Mouse (Mus musculus) T-helper 17 cell (primary cell): ENCODE data around the gene Mtmr3.

Source experiments
- in situ Hi-C, 2 experiments: fragments of 300-600 bp; cut with MboI, MseI; formaldehyde crosslinking; loops; 1 replicate in 1 of 2; 2 replicates in 1 of 2; pipeline ENCODE4 v1.15.1; 2025; ENCODE audit warnings: high pct_unique_total_duplicates in 2 of 2

Gene Mtmr3

DNA sequence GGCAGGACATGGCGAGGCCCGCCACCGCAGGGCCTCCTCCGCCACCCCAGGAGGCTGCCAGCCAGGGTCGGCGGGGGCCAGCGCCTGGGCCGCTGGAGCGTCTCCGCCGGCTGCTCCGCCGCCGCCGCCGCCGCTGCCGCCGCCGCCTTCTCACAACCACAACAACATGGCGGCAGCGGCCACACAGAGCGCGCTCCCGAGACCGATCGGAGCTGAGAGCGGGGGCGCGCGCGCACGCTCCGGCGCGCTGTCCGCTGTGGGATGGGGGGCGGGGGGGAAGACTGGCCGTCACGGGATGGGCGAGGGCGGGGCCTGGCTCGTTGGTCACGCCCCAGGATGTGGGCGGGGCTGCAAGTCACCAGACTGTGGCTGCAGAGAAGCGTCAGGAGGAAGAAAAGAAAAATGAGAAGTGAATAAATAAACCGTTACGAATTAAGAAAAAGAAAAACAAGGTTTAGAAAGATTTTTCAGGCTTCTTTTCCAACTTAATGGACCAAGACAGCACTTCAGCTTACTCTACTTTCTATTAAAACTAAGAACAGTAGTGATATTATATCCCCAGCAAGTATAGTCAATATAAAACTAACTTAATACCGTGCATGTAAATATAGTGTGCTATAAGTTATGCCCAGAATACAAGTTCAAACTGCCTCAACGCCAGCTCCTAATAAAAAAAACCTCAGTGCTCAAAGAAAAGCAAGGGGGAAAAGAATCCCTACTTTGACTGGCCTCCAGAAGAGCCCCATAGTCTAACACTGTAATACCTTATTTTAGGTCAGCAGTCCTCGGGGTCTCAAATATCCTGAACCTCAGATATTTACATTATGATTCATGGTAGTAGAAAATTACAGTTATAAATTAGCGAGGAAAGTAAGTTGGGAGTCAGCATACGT is at the start of gene Mtmr3:
Mtmr3 (minus strand) TSS at position 256 of the 893 bp plus-strand sequence.
- in situ Hi-C loops = no loop called here

- in situ Hi-C loops = no loop called here
Measured at GRCm38 (mm10) chr11:4643722-4644121, 49.1 kb upstream of the Mtmr3 start.

DNA sequence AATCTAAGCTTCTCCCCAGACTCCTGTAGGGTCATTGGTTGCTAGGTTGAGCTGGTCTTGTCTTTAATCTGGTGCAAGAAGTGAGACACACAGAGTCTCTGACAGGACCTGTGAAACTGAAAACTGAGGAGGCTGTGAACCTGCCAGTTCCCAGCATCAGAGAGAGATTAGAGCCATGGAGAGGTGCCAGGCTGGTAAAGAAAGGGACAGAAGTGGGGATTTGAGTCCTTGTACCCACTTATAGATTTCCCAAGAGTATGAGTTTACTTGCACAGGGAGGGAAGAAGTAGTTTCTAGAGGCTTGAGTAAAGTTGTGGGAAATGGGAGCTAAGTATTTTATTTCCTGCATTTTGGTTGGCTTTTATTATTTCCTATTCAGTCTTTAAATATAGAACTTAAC is 46.5 kb upstream of the Mtmr3 start:
- in situ Hi-C loops = no loop called here

DNA sequence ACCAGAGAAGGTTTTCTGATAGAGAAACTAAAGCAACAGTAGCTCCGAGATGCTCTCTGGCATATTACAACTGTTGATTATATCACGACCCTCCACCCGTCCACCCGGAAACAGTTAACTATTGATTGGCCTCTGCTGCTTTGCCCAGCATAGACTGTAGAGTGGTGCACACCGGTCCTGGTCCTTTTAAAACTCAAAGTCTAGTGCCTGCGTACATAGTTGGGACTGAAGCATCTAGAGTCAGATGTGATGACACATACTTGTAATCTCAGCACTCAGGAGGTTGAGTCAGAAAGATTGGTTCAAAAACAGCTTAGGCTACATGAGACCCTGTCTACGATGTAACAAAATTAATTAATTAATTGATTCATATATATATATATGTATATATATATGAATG is 43.6 kb upstream of the Mtmr3 start:
- in situ Hi-C loops = no loop called here

- in situ Hi-C loops = no loop called here
Measured at GRCm38 (mm10) chr11:4637534-4638234, 43.0 kb upstream of the Mtmr3 start, which contains the start of gene Ascc2. Gene Ascc2 (plus strand): TSS chr11:4637747.

DNA sequence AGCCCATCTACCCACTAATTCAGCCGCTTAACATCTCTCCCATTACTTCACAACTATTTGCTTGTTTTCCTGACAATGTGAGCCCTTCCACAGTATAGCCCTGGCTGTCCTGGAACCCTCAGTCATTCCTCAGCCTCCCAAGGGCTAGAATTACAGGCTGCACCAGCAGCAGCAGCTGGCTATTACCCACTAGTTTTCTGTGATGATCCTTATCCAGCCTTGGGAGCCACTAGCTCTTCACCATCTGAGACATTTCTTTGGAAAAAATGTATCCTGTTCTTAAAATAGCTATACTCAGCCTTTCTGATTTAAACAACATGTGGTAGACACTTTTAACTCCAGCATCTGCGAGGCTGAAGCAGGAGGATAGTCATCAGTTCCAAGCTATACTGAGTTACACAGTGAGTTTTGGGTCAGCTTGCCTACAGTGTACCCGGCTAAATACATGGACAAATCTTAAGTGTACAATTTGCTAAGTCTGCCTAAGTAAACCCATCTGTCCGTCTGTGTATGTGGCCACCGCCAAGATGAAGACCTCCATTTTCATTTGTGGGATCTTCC is 42.2 kb upstream of the Mtmr3 start:
- in situ Hi-C loops = no loop called here

- in situ Hi-C loops = no loop called here
Measured at GRCm38 (mm10) chr11:4634395-4634794, 39.7 kb upstream of the Mtmr3 start.

DNA sequence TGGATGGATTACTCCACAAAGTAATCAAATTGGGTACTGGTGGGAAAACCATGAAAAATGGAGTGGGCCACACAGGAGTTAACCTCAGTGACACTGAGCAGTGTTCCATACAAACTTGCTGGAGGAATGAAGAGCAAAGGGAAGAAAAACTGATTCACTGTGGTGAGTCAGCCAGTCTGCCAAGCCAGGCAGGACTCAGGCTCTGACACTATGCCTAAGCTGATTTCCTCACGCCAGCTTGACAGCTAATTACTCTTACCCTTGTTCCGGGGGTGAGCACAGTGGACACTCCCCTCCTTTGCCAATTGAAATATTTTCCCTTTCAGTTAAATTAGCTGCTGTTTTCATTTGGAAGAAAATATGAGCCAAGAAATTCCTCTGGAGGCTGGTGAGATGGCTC is 38.8 kb upstream of the Mtmr3 start:
- in situ Hi-C loops = no loop called here

DNA sequence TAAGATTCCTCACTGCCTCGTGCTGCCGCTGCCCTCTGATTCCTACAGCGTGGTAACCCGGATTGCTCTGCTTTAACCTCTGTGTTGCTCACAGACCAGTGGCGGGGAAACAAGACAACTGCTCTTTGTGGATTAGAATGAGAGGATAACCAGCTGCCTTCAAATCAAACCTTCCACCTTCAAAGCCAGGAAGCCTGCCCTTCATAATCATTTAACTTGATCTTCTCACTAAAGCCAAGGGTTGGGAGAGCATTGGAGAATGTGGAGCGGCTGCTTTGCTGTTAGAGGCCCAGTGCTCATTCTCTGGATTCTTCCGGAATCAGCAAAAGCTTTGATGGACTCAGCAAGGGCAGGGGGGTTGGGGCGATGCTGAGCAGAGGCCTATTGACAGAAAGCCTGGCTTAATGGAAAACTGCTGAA is 35.2 kb upstream of the Mtmr3 start:
- in situ Hi-C loops = no loop called here

GRCm38 (mm10) chr11:4627636-4628035 is 33.0 kb upstream of the Mtmr3 start:
- in situ Hi-C loops = no loop called here

DNA sequence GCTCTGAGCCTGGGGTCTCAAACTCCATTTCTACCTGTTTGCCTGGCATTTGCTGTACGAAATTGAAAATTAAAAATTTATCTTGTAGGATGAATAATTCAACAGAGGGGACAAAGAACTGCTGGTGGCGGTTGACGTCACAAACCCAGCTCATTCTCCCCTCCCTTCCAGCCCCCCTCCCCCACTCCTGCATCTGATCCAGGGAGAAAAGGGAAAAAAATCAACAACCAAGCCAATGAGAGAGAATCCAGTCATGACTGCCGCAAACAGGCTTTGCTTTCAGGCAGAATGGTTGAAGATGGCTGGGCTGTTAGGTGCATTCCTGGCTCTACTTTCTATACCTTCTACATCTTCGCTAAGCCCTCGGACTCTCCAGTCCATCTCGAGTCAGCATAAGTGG is 31.3 kb upstream of the Mtmr3 start:
- in situ Hi-C loops = no loop called here

- in situ Hi-C loops = no loop called here
Measured at GRCm38 (mm10) chr11:4622997-4623396, 28.3 kb upstream of the Mtmr3 start.

DNA sequence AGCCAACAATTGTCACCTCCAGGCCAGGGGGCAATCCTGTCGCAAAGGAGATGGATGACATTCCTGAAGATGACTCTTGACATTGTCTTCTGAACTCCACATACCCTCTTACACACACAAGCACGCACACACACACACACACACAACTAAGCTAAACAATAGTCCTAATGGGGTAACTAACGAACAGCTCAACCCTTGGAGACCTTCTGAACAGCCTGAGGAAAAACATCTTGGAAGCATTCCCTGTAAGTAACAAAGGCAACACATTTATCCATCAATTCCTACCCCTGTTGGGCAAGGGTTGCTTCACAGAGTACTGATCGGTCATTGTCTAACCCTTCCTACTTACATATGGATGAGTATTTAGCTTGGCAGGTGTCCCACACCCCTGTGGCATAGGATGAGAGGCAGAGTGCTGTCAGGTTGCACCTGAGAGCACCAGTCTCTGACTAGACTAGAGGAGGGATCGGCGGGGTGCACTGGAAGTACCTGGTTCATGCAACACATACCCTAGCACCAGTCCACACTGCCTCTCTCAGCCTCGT is 27.9 kb upstream of the Mtmr3 start:
- in situ Hi-C loops = no loop called here

- in situ Hi-C loops = no loop called here
Measured at GRCm38 (mm10) chr11:4621866-4622265, 27.2 kb upstream of the Mtmr3 start.

DNA sequence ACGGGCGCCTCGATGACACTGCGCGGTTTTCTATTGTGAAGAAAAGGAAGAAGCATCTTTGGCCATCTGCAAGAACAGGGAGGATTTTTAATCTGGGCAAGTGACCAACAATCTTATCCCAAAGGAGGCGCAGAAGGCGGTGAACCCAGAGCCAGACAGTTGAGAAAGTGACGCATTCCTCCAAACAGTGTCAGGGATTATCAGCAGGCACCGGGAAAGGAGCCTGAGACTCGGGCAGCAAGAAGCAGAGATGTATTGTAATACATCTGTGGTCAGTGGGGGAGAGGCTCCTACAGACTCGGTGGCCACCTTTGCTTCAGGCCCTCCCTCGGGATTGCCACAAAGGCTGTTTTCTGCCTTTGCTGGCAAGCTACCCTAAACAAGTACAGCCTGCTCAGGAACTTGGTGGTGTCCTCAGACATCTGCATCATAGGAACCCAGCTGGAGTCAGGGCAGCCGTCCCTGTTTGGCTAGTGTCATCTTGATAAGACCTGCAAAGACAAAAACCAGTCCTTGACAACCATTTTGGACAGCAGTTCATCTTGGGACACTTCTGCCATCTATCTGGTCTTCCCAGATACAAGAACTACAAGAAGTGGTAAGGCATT is 25.9 kb upstream of the Mtmr3 start:
- in situ Hi-C loops = no loop called here

- in situ Hi-C loops = no loop called here
Measured at GRCm38 (mm10) chr11:4620017-4620485, 25.4 kb upstream of the Mtmr3 start, which contains the start of gene Gm11032. Gene Gm11032 (plus strand): TSS chr11:4620067.

DNA sequence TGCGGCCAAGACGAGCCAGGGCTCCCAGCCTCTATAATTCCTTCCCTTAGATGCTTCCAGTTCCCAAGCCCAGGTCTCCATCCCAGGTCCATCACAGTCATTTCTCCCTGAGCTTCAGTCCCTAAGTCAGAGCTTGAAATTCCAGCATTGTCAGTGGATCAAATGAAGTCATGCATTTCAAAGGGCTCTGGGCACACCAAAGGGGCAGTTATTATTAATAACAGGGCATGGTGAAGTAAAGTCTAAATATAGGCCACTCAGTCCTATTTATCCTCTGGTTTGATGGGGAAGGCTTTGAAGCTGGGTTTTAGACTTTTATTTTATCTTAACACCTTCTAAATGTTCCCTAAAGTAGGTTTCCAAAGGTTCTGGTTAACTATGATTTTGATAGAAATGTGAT is 17.2 kb upstream of the Mtmr3 start:
- in situ Hi-C loops = no loop called here

DNA sequence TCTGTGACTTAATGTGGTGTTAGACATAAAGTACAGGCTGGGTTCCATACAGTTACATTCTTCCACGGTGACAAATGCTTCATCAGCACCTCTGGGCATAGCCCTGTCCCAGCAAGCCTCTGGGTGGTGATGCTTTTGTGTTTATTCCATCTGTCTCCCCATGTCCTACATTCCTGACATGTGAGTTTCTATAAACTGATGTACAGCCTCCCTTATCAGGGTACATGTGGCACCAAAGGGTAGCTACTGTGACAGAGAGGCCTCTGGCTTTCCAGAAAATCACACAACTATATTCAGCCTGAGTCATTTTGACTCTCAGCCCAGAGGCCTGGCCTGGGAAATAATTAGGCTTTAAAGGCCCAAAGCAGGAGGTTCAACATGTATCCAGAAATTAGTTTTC is 11.9 kb upstream of the Mtmr3 start:
- in situ Hi-C loops = no loop called here

- in situ Hi-C loops = no loop called here
Measured at GRCm38 (mm10) chr11:4605414-4605813, 10.8 kb upstream of the Mtmr3 start.

GRCm38 (mm10) chr11:4604441-4604840 is 9.8 kb upstream of the Mtmr3 start:
- in situ Hi-C loops = no loop called here

GRCm38 (mm10) chr11:4602691-4603441 is 8.2 kb upstream of the Mtmr3 start:
- in situ Hi-C loops = no loop called here
